Mouse (Mus musculus): ENCODE measurements around the gene Arl4d.
"Not testable (repeated sequence)": the region's sequence is repeated elsewhere in the genome, so short reads cannot be mapped to it uniquely, and the experiment has no call there.

Arl4d gene

DNA sequence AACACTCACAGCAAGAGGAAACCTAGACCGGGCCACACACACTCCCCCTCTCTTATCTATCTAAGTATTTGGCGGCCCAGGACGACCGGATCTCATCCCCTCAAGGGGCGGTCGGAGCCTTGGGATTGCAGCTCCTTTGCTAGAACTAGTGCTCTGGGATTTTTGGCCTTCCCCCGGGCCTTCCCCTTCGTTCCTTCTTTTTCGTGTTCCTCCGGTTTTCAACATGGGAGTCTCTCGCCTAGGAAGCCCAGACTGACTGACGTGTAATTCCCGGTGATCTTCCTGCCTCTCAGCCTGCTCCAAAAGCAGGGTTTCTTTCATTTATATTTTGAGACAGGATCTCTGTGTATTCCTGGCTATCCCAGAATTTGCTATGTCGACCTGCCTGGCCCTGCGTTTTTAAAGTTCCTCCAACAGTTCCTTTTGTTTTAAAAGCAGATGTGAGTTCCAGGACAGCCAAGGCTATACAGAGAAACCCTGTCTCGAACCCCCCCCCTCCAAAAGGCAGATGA lies 19.0 kb upstream of the Arl4d start:
- DNase-seq: not testable (repeated sequence)

DNA sequence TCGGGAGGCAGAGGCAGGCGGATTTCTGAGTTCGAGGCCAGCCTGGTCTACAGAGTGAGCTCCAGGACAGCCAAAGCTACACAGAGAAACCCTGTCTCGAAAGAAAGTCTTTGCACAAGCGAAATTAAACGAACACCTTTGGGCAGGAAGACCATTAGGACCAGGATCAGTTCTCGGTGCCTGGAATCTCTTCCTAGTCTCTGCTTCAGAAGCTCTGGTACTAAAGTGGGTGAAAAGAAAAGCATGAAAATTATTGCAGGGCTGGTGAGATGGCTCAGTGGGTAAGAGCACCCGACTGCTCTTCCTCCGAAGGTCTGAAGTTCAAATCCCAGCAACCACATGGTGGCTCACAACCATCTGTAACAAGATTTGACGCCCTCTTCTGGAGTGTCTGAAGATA lies 18.2 kb upstream of the Arl4d start:
- not testable (repeated sequence) for DNase-seq

DNA sequence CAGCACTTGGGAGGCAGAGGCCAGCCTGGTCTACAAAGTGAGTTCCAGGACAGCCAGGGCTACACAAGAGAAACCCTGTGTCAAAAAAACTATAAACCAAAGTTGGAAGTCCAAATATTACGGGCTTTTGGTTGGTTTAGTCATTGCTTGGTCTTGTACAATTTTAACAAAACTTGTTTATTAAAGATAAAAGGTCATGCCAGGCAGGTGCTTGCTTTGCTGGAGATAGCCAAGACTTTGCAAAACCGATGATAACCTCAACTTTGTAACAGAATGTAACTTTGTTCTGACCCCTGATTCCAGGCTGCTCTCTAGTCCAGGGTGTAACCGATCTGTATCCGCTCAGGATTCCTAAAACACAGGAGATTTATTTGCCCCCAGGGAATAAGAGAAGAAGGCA lies 9.0 kb upstream of the Arl4d start:
- no peak for DNase-seq

DNA sequence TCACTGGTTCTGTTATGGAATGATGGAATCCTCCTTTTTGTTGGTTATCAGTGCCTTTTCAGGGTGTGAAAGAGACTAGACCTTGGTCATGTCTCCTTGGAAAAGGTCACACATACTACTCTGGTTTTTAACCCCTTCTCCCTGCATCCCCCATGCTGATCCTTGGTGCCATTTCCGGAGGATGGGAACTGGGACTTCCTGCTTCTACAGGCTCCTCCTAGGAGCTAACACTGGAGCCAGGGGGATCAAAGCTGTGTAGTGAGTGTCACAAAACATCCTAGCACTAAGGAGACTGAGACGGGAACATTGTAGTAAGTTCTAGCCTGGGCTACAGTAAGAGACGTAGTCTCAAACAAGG lies 7.8 kb upstream of the Arl4d start:
- DNase-seq: no peak

DNA sequence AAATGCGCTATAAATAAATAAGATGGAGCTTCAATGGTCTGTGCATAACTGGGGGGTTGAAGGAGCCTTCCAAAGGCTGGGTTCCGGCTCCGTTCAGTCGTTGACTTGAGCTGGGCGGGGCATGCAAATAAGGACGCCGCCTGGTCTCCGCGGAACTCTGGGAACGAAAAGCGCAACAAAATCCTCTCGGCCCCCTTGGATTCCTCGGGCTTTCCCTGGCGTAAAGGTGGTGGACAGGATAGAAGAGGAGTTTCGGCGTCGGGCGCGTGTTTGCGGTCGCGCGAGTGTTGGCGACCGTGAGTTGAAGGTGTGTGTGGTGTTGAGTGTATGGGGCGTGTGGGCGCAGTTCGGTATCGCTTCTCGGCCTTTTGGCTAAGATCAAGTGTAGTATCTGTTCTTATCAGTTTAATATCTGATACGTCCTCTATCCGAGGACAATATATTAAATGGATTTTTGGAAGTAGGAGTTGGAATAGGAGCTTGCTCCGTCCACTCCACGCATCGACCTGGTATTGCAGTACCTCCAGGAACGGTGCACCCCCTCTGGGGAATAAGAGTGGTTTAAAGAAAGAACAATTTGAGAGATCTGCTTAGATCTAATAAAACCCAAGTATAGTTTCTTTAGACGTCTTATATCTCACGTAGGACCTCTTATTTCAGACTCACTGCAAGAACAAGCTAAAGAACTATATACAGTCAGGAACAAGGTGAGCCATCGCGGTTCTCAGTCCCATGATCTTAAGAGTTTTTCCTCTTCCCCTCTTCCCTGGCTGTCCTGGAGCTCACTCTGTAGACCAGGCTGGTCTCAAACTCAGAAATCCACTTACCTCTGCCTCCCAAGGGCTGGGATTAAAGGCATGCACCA lies 7.2 kb upstream of the Arl4d start:
- peak; percentile 83 for DNase-seq

DNA sequence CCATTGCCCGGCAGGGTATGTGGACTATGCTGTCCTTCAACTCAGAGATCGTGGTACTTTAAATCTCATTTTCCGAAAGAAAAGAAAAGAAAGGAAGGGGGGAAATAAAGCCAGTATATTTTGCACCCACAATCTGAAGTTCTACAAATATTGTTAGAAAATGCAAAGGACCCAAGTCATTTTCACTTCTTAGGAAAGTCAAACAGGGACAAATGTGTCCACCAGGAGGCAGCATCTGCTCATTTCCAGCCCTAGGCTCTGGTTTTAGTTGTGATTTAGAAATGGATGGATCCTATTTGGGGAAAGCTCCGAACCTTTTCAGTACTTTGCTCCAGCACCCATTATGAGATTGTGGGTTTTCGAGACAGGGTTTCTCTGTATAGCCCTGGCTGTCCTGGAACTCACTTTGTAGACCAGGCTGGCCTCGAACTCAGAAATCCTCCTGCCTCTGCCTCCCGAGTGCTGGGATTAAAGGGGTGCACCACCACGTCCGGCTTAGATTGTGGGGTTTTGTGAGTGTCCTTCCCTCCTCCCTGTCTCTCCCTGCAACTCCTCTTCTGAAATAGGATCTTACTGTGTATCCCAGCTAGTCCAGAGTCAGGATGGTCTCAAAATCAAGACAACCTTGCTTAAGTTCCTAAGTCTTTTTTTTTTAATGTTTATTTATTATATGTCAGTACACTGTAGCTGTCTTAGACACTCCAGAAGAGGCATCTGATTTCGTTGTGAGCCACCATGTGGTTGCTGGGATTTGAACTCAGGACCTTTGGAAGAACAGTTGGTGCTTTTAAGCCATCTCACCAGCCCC lies 6.4 kb upstream of the Arl4d start:
- DNase-seq: peak; percentile 51

DNA sequence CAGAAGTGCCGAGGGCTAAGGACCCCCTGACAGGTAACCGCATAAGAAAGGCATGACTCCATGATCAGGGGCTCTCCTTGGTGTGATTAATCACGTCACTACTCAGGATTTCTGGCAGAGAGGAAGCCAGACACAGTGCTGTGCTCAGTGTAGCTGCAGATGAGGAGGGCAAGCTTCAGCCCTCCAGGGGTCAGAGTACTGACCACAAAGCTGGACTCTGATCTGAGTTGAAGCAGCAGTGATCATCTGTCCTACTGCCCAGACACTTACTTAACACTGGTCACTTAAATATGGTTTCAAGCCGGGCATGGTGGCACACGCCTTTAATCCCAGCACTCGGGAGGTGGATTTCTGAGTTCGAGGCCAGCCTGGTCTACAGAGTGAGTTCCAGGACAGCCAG lies 4.2 kb upstream of the Arl4d start:
- DNase-seq: no peak

DNA sequence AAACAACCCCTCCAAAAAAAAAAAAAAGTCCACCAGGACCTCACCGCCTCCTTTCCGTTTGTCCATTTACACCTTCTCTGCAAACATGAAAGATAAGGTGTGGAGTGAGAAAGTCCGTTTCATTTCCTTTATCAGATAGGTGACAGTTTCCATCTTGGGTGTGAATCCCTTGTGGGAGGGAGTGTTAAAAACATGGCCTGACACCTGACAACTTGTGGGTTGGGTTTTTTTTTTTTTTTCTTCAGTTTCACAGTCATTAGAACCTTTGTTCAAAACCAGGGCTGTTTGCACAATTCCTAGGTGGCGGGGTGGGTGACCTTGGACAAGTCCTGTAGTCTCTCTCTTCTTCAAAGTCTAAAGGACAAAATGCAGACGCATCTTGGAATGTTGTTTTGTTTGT lies 3.6 kb upstream of the Arl4d start:
- no peak for DNase-seq

DNA sequence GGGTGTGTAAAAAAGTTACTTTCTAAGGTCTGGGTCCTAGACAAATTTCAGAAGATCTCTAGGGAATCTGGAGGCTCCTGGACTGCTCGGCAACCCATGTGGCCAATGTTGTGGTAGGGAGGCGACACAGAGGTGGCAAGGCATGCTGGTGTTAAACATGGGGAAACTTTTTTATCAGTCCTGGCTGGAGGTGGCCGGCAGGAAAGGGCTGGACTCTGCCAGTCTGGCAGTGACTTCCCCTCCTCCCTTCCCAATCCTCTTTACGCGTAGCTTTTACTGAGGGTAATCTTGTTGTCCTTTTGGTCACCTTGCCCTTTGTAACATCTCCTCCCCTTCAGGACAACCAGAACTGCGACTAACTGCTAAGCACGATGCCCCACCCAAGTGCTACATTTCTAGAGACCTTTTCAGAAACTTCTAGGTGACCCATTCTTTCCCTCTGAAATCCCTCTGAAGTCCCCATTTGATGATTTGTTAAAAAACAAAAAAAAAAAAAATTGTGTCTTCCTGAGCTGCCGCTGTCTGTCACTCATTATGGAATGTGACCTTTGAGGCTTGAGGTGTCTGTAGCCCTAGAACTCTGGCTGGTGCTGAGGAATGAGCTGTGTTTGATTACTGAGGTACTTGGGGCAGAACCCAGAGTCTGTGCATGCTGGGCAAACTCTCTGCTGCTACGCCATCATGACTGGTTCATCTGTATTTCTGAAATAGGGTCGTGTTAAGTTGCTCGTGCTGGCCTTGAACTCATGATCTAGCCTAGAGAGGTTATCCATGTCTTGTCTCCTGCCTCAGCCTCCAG lies 1.9 kb upstream of the Arl4d start:
- DNase-seq: no peak

DNA sequence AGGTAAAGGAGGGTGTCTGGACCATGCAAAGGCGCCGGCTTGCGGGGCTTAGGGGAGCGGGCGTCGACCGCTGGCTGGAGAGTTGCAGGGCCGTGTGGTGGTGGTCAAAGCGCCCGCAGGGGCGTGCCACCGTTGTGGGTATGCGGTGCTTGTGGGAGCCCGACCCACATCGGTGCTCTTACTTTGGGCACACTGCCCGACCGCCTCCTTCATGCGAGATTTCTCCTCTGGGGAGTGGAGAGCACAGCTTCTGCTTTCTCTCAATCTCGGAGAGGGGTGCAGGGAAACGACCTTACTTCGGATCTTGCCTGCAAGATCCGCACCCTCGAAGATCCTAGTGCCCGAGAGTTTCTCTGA lies 273 bp downstream of the Arl4d start:
- DNase-seq: no peak

DNA sequence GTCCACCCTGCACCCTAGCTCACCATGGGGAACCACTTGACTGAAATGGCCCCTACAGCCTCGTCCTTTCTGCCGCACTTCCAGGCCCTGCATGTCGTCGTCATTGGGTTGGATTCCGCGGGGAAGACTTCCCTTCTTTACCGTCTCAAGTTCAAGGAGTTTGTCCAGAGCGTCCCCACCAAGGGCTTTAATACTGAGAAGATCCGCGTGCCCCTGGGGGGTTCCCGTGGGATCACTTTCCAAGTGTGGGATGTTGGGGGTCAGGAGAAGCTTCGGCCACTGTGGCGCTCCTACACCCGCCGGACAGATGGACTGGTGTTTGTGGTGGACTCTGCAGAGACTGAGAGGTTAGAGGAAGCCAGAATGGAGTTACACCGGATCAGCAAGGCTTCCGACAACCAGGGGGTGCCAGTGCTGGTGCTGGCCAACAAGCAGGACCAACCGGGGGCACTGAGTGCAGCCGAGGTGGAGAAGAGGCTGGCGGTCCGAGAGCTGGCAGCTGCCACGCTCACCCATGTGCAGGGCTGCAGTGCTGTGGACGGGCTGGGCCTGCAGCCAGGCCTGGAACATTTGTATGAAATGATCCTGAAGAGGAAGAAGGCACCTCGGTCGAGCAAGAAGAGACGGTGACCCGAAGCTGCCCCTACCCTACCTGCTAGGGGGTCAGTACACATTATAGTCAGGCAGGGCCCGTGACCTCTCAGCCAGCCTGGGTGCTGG lies 1.4 kb downstream of the Arl4d start:
- no peak for DNase-seq

DNA sequence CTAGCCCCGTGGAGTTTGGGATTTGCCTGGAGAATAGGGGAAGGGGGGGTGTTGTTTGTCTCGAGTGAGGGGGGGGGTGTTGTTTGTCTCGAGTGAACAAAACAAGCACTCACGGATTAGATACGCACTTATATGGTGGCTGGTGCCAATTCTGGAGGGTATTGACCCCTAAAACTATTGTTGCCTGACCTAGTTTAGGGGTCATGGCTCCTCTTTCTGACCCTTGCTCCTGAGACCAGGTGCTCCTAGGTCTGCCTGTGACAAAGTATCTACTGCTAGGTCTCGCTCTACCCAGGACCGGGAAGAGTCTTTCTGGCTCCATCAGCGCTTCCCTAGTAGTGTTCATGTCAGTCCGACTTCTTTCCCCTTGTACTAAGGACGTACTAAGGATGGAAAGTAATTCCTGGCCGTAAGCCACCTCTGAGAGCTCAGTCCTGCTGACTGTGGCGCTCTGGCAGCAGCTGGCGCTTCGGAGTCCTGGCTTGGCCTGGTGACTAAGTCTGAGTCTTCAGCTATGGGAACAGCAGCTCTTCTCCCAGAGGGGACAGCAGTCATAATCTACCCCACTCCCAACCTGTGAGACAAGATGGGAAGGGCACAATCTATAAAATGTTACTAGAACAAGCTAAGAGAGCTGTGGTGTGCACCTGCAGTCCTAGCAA lies 2.7 kb downstream of the Arl4d start:
- no peak for DNase-seq

DNA sequence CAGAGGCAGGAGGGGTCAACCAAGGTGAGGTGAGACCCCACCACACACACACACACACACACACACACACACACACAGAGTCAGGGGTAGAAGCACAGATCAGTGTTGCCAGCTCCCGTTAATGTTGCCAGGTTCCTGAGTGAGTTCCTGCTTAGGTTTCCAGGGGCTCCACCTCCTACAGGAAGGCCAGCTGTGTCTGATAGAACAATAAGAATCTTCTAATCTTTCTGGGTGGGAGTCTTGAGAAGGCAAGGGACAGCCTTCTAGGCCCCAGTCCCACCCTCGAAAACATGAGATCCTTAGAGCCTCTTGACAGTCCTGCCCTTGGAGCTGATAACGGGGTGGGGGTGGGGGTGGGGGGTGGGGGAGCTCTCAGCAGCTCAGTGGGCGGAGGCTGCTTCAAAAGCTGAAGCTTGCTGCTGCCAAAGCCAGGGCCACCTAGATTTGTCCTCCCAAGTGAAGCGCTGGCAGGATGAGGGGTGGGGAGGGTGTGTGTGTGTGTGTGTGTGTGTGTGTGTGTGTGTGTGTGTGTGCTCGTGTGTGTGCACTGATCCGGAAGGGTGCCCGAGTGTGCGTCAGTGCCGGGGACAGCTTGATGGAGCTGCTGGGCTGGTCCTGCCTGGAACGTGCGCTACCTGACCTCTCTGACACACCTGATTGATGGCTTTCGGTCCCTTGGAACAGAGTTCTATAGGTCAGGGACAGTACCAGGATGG lies 3.4 kb downstream of the Arl4d start:
- no peak for DNase-seq

DNA sequence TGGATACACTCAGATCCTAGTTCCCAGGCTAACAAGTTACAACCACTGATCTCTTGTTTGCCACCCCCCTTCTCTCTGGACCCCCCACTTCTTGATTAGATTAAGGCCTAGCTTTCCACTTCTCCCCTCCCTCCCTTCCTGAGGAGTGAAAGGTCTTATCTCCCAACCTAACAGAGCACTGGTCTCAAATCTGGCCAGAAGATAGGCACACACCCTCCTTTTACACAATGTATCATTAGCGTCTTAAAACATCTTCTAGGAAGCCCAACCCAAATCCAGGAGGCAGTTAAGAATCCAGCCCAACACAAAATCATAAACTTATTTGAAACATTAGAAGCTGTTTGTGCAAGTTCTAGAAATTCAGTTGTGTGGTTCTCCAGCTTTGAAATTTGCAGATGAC lies 5.0 kb downstream of the Arl4d start:
- DNase-seq: no peak

DNA sequence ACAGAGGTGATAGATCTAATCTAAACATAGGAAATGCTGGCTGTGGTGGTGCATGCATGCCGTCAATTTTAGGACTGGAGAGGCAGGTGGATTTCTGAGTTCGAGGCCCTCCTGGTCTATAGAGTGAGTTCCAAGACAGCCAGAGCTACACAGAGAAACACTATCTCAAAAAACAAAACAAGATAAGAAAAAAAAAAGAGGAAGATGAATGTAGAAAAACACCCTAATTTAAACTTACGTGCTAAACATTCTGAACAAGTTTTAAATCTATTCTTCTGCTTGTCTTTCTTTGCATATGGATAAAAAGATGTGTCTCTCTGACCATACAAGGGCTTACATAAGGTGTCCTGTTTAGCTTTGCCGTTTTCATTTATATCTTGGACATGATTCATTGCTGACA lies 5.9 kb downstream of the Arl4d start:
- DNase-seq: no peak

DNA sequence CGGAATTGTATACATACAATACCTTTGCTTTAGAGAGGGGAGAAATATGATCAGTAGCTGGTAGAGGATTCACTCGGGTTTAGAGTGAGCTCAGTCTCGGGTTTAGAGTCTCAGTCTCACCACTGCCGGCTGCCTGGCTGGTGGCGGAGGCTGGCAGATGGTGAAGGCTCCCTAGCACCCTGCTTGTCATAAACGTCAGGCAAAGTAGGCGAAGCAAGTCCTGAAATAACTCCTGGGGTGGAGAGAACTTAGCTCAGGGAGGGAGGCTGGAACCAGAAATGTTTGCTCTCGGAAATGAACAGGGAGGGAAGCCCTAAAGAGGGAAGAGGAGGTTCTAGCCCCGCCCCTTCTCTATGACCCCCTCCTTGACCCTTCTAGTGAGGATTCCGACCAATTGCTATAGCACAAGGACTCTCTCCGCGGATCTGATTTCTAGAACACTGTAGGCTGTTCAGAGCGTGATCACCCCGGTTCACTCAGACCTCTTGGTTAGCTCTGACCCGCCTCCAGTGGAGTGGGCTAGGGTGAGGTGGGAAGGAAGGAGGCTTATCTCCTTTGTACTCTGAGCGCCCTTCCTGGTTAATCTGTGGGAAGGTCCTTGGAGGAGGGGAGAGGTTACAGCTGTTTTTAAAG lies 7.8 kb downstream of the Arl4d start:
- no peak for DNase-seq

DNA sequence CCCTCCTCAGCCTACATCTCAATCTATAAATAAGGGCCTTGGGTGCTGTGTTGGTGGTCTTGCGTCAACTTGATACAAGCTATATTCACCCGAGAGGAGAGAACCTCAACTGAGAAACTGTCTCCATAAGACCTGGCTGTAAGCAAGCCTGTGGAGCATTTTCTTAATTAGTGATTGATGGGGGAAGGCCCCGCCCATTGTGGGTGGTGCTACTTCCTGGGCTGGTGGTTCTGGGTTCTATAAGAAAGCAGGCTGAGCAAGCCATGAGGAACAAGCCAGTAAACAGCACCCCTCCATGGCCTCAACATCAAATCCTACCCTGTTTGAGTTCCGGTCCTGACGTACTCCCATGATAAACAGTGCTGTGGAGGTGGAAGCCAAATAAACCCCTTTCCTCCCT lies 8.8 kb downstream of the Arl4d start:
- DNase-seq: no peak

DNA sequence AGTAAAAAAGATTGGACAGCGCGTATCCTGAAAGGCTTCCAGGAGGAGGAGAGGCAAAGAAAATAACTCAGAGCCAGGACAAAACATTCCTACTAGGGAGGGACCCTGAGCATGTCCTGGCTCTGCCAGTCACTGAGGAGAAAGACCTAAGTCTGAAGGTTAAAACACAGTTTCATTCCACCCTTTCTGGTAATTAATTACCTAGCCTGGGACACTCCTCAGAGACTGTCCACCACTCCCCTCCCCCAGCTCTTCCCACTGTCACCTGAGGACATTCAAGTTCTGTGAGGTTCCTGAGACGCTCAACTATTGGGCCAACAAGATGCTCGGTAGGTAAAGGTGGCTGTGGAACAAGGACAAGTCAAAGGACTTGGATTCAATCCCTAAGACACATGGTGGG lies 10.0 kb downstream of the Arl4d start:
- no peak for DNase-seq

DNA sequence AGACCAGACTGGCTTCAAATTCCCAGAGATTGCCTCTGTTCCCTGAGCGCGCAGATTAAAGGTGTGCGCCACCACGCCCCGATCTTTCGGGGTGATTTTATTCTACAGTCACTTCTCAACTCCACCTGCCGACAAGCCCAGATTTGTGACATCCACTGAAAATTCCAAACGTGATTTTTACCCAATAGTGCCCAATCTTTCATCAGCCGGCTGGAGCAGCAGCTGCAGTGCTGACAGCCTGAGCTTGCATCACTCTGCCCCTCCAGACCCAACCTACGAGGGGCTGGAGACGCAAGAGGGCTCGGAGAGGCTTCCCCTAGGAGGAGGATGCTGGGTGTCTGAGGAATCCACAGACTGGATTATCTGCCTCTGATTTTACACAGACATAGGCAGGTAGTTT lies 12.3 kb downstream of the Arl4d start:
- DNase-seq: no peak

DNA sequence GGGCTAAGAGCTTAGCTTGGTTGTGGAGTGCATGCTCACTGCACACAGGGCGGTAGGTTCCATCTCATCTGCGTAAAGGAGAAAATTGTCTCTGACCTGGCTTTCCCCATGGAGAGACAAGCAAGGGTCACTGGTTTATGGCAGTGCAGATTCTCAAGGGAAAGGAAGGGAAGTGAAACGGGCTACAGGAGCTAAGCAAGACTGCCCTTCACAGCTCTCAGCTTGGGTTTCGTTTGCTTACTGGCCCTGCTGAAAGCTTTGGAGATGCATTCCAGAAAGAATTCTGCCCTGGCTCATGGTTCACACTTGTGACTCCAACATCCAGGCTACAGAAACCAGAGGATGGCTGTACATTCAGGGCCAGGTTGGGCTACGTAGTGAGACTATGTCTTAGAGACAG lies 13.4 kb downstream of the Arl4d start:
- no peak for DNase-seq

DNA sequence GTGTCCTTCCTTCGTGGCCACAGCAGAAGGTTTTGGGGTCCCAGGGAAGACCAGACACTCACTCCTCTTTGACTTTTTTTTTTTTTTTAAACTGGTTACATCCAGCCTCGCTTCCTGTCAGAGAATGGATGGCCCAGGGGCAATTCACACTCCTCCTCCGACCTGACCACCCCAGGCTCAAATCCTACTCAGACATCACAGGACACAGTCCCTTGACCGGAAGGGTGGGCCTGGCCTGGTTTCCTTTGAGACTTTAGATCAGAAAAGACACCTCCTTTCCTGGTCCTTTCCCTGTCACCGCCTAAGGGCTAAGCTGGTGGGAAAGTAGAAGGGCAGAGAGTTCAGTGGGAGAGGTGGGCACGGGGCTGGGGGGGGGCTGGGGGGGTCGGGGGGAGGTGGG lies 14.6 kb downstream of the Arl4d start:
- DNase-seq: no peak
